Mouse (Mus musculus) lung, postnatal 25 days (tissue): ENCODE measurements at regions not wholly inside any gene's neighbourhood (a gene's known extent, or its start where the extent isn't known, plus 50 kb on each side); places are given as distances from the start of the nearest gene placed in this dataset.
"Not testable (repeated sequence)": the region's sequence is repeated elsewhere in the genome, so short reads cannot be mapped to it uniquely, and the experiment has no call there.

Experiments
- DNase-seq: peaks from one replicate; pipeline ENCODE4 v3.0.0; 2022; ENCODE audit warnings: low spot score

DNA sequence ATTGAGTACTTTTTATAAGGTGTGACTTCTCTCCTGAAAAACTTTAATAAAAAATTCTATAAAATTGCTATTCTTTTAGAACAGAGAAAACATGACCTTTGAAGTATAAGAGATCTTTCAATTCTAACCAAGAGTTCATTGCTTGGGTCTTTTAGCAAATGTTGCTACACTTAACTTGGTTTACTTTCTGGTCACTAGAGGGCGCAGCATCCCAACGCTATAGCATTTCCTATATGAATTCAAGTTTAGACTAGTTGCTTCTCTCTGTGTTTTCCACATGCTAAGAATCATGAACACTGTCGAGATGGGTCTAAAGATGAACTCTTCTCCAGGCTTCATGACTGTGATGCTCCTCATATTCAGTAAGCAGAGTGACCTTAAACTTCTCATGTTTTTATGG is 544.3 kb downstream of the Dad1 start:
- not testable (repeated sequence) for DNase-seq

- DNase-seq: not testable (repeated sequence)
Measured at GRCm38 (mm10) chr14:53704351-53704750, 549.6 kb downstream of the Dad1 start.

- DNase-seq: not testable (repeated sequence)
Measured at GRCm38 (mm10) chr14:53703593-53703992, 550.3 kb downstream of the Dad1 start.

GRCm38 (mm10) chr14:53684100-53684499 is 569.8 kb downstream of the Dad1 start:
- DNase-seq: not testable (repeated sequence)

- DNase-seq: not testable (repeated sequence)
Measured at GRCm38 (mm10) chr14:53683361-53684015, 570.4 kb downstream of the Dad1 start.

DNA sequence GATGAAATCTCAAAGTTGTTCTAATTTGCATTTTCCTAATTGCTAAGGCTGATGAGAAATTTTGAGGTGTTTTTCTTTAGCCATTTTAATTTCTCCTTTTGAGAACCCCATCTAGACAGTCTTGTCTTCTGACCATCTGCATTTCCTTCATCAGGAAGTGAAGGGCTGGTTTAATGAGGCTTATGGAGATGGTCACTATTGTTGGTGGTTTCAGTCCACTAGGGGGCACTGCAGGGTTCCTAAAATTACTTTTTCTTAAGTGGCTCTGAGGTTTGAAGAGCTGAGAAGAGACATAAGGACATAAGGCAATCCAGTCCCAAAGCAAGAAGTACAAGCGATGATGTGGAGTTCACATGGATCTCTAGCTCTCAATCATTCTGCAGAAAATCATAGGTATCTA is 571.2 kb downstream of the Dad1 start:
- not testable (repeated sequence) for DNase-seq

DNA sequence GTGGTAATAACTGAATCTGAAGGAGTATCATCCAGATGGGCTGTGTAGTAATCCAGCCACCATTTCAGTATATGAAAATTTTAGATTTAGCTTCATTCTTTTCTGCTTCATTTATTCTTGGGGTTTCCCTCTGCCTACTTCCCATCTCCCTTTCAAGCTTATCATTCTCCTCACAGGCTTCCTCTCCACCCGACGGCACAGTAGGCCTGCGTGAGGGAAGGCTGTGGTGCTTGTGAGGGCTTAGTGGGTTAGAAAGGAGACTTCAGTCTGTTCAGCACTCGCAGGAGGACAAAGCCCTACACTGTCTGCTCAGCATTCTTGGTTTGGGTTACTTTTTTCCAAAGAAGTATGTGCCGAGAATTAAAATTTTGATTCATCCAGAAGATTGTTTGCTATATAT is 572.6 kb downstream of the Dad1 start:
- DNase-seq: not testable (repeated sequence)

GRCm38 (mm10) chr14:53665681-53666080 is 588.2 kb downstream of the Dad1 start:
- DNase-seq: not testable (repeated sequence)

GRCm38 (mm10) chr14:53662700-53663355 is 591.1 kb downstream of the Dad1 start:
- DNase-seq: not testable (repeated sequence)

DNA sequence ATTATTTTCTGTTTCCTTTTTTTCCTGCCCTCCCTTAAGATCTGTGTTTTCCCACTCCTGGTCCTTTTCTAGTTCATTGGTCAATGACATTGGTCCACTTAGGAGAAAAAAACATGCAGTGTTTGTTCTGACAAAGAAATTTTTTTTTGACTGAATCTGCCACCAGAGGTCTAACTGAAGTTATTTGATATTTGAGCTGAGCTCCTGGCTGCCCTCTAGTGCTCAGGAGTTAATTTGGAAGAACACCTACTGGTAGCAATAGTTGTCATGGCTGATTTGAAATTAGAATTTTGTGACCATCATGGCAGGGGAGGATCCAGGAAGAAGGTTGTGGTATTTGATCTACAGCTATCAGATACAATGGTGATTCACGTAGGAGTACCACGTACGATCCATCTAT is 599.2 kb downstream of the Dad1 start:
- not testable (repeated sequence) for DNase-seq

DNA sequence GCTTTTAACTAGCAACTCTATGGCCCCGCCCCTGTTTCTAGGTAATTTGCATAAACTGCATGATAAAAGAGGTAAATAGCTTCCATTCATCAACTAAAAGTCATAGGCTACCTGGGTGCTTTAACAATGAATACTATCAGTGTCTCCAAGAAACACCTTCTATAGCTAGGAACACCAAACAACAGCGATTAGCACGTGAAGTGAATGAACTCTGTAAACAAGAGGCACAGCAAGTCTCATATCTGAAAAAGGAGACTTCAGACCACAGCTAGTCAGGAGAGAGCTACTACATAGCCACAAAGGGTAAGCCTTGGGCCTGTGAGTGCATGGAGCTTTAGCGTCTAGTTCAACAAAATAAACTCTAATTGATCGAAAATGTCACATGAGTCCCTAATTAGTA is 602.8 kb downstream of the Dad1 start:
- DNase-seq: not testable (repeated sequence)

DNA sequence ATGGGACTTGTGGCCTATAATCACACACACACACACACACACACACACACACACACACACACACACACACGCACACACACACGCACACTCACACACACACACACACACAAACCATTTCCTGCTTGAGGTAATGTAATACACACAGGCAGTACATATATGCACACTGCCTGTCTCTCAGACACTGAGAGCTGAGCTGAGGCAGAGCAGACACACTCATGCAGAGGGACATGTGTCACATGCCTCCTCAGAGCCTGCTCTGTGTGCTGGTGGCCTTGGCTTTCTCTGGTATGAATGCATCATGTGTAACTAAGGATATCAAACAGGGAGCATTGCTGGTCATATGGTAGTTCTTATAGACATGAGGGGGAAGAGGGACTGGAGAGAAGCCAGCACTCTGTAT is 604.7 kb downstream of the Dad1 start:
- not testable (repeated sequence) for DNase-seq

- DNase-seq: not testable (repeated sequence)
Measured at GRCm38 (mm10) chr14:53640441-53640840, 613.5 kb downstream of the Dad1 start.

- DNase-seq: not testable (repeated sequence)
Measured at GRCm38 (mm10) chr14:53637664-53638063, 616.2 kb downstream of the Dad1 start.

- not testable (repeated sequence) for DNase-seq
Measured at GRCm38 (mm10) chr14:53635206-53635605, 618.7 kb downstream of the Dad1 start.

DNA sequence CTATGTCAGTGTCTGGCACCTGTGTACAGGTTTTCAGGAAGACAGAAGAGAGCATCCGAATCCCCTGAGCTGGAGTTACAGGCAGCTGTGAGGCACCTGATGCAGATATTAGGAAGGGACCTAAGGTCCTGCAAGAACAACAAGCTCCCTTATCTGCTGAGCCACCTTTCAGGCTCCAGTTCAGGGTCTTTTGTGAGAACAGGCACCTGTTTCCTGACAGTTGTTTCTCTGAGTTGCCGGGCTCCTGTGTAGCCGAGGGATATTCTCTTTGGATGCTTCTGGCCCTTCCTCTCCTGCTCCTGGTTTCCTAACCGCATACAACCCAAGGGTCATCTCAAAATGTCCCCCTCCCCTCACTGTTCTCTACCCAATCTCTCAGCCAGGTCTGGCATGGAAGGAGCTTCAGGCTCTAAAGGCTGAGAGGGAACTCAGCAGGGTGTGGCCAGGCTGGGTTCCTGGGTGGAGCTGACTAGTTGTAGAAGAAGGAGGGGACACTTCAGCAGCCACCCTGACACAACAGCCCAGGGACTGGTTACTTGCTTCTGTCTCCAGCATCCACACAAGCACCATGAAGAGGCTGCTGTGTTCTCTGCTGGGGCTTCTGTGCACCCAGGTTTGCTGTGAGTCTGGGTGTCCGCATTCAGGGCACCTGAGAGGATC is 619.5 kb downstream of the Dad1 start:
- not testable (repeated sequence) for DNase-seq

GRCm38 (mm10) chr14:53633743-53634142 is 620.2 kb downstream of the Dad1 start:
- not testable (repeated sequence) for DNase-seq

DNA sequence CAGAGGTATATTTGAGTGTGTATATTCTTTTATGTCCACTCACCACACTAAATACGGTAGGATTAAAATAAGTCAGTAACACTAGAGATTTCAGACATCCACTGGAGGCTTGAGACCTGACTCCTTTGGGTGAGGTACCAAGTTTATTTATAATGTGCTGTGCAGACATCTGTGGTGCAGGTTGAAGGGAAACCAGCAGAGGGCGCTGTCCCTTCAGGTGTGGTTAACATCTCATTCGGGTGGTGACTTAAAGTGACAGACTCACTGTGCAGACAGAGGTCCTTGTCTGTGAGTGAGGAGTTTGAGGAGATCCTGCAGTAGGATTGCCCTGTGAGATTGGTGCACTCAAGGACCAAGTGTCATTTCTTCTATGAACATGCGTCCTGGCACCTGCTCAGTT is 632.5 kb downstream of the Dad1 start:
- not testable (repeated sequence) for DNase-seq

DNA sequence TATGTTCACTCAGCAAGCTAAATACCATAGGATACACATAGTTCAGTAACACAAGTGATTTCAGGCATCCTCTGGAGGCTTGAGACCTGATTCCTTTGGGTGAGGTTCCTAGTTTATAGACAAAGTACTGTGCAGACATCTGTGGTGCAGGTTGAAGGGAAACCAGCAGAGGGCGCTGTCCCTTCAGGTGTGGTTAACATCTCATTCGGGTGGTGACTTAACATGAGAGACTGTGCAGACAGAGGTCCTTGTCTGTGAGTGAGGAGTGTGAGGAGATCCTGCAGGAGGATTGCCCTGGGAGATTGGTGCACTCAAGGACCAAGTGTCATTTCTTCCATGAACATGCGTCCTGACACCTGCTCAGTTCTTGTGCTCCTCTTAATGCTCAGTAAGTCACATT is 637.8 kb downstream of the Dad1 start:
- not testable (repeated sequence) for DNase-seq

DNA sequence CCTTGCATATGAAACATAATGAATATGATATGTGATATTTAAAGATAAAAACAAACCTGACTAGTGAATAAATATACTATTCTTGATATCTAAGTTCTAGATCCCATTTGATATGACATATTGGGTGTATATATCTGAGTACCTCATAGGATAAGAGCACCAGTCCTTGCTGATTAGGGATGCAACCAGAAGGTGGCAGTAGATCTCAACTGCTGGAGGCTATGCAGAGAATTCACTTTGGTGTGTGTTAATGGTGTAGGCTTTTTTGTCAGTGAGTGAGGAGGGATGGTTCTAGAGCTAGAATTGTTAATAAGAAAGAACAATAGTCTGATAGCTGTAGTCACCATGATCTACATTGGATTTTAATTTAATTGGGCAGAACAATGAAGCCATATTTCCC is 639.6 kb downstream of the Dad1 start:
- DNase-seq: no peak

GRCm38 (mm10) chr14:53599299-53599698 is 654.6 kb downstream of the Dad1 start:
- DNase-seq: not testable (repeated sequence)

DNA sequence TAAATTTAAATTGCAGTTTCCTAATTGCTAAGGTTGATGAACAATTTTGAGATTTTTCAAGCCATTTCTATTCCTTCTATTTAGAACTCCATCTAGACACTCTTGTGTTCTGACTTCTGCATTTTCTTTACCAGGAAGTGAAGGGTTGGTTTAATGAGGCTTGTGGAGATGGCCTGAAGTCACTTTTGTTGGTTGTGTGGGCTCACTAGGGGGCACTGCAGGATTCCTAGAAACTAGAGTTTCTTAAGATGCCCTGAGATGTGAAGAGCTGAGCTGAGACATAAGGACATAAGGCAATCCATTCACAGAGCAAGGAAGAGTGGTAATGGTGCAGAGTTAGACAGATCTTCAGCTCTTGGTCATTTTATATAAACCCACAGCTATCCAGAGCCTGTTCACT is 656.6 kb downstream of the Dad1 start:
- DNase-seq: not testable (repeated sequence)

DNA sequence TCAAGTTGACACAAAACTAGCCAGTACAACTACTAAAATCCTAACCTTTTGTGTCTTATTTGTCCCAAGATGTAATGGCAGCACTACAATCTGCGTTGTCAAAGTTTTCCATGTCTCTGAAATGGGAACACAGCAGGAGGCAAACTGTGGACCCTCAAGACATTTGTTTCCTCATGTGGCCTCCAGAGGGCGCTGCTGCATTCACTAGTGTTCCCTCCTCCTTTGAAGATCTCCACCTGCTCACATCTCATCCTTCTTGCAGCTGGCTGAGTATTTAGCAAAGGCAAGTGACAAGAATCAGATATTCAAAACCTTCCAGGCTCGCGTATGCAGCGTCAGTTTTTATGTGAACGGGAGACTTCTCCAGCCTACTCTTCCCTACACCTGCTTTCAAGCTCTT is 663.3 kb downstream of the Dad1 start:
- not testable (repeated sequence) for DNase-seq
